Mouse (Mus musculus): ENCODE data around the gene Jaml.

Jaml gene

DNA sequence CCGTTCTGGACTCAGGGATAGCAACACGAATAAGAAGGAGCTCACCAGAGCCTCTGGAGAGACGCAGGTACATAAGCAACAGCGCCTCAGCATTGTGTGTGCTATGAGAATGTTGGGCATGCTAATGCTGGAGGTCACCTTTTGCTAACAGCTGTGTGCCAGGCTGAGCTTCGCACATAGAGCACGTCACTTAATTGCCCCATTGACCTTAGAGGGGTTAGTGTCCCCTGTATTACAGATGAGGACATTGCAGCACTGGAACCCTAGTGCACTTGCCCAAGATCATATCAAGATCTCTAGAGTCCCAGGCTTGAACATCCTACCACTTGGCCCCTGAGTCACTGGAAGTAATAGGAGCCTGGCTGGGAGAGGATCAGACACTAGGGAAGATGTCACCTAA is 41.6 kb downstream of the Jaml start:
- DNase-seq (ENCODE audit: extremely low read depth, low read depth, low spot score), result no peak

DNA sequence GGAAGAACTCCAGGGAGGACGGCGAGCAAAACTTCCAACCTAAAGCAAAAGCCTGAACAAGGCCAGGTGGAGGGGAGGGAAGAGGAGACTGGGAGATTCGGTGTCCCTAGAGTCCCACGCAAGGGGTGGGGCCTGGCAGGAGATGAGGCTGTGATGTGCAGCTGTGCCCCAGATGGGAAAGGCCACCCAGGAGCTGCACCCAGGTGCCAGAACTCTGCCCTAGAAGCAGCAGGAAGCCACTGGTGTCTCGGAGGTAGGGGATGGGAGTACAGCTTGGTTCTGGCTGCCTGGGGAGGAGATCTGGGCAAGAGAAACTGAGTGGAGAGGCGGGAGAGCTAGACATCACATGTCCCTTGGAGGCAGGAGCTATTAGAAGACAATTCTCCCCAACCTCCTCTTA is 42.0 kb downstream of the Jaml start:
- DNase-seq (ENCODE audit: extremely low read depth, low read depth, low spot score), result no peak

DNA sequence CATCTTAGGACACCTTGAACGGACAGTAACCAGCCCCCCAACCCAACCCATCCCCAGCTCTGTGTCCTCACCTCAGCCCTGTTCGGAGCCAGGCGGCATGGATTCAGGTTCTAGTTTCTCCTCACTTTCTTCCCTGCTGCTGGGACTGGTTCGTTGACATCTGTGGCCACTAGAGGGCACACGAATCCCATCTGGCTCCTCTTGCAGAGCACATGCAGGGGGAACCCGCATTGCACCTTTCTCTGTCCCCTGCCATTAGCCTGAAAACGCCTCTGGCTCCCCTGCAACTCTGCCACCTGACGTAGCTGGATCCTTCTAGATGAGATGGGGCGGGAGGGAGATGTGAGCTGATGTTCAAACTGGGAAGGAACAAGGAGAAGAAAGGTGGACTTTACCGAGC is 42.8 kb downstream of the Jaml start:
- no peak for DNase-seq (ENCODE audit: extremely low read depth, low read depth, low spot score)

DNA sequence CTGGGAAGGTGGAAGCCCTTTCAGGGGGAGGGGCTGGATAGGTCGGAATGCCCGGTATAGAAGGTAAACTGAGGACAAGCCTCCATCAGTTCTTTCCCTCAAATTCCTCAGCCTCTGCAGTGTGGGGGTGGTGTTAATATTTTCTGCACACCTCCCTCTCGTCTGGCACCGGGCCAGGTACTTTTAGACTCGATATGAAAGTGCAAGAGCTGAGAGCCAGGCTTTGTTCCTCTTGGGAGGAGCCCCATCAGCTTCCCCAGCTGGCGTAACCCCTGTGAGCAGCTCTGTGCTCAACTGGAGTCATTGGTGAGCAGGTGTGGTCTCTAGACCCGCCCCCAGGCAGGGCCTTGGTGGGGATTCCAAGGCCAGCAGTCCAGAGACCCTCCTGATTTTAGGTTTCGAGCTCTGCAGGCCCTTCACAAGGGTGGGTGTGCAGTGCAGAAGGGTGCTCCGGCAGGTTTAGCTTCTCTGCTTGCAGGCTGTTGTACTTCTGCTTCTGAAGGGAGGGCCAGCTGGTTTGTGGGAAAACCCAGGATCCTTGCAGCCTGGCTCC is 43.3 kb downstream of the Jaml start:
- no peak for DNase-seq (ENCODE audit: extremely low read depth, low read depth, low spot score)

DNA sequence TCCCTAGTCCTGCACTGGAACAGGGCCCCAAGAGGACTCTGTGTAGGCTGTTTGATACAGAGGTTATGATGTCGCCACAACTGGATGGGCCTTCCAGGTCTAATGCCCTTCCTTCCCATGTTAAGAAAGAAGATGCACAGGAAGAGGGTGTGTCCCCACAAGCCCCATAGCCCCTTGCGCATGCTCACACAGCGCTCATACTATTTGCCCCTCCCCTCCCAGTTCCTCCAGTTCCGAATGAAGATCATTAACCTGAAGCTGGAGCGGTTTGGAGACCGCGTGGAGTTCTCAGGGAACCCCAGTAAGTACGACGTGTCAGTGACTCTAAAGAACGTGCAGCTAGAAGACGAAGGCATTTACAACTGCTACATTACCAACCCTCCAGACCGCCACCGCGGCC is 46.2 kb downstream of the Jaml start:
- no peak for DNase-seq (ENCODE audit: extremely low read depth, low read depth, low spot score)

DNA sequence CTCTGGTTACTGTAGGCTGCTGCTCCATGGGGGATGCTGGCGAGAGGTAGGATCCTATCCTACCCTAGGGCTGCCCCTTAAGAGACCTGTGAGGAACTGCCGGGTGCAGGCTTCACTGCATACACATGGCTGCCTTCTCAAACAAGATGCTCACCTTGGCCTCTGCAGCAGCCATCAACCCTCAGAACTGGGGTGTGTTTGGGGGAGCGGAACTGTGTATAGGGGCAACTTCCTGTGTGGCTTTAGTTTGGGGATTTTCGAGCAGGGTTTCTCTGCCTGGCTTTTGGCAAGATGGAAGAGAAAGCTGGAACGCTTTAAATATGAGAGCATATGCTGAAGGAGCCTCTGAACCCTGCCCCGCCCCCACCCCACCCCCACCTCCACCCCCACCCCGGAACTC is 48.0 kb downstream of the Jaml start:
- no peak for DNase-seq (ENCODE audit: extremely low read depth, low read depth, low spot score)

DNA sequence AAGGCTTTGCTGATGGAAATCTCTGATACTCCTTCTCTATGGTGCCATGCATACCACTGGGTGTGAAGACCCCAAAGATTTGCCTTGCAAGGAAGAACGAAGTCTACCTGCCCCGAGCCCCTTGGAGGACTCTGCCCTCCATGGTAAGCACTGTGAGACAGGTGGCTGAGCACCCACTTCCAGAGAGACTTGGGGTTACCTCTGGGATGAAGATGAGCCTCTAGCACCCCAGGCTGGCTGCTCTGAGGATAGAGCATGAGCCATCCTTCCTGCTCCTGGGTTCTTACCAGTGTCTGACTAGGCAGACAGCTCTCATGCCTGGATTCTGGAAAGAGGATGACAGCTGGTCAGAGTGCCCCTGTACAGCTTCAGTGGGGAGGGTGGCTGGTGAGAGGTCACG is 51.1 kb downstream of the Jaml start:
- DNase-seq (ENCODE audit: extremely low read depth, low read depth, low spot score), result no peak

DNA sequence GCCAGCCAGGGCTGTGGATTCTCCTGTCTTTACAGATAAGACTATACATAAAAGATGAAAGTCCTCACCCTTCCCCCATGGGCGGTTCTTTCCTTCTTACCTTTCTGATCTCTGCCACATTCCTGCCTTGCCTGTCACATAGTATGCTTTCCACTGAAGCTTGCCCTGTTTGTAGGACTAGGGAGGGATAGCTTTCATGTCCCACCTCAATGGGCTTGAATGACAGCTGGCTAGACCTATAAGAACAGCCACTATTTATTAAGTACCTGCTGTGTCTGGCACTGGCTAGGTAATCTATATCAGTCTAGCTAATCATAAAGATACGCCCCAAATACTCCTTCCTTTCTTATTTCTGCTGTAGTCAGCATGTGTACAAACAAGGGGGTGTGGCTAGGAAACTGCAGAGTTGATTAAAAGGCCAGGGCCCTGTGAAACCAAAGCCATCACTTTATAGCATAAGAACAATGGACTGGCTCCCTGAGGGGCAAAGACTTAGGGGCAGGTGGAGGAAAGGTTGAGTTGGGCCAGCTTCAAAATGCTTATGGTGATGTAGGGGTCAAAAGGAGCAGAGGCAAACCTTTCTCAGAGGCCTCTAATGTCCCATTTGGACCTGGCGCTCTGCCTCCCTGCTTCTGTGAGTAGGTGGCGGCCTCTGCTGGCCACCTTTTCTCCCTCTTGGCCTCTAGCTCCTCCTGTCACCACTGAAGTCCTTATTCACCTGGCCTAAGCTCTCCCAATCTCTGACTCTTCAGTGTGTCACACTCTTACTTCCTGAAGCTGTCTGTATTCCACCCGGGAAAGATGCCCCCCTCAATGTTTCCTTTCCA is 54.7 kb downstream of the Jaml start:
- no peak for DNase-seq (ENCODE audit: extremely low read depth, low read depth, low spot score)

DNA sequence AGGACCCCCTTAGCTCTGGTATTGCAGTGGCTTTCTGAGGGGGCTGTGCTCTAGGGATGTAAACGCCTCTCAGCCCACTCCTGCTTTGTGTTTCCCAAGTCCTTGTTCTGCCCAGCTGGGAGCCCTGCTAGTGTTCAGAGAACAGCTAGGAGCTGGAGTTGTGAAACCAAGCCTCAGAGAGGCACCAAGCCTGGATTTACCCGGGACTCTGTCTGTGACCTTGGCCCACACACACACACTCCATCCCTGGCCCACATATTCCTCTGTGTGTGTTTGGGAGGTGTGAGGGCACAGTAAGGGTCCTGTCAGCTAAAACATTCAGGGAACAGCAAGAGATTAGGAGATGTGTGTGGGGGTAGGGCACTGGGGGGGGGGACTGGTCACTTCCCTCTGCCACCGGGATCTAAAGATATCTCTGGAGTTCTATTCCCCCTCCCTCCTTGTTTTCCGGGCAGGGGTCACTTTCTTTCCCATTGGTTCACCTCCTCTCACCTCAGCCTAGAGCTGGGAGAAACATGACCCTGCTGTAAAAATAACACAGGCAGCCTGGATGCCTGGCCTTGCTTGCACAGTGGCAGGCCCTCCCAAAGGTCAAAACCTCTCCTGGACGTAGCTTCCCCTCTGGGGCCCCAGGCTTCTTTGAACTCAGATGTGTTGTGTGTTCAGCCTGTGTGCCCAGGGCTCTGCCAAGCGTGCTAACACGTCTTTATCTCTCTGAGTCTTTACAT is 57.6 kb downstream of the Jaml start:
- no peak for DNase-seq (ENCODE audit: extremely low read depth, low read depth, low spot score)

DNA sequence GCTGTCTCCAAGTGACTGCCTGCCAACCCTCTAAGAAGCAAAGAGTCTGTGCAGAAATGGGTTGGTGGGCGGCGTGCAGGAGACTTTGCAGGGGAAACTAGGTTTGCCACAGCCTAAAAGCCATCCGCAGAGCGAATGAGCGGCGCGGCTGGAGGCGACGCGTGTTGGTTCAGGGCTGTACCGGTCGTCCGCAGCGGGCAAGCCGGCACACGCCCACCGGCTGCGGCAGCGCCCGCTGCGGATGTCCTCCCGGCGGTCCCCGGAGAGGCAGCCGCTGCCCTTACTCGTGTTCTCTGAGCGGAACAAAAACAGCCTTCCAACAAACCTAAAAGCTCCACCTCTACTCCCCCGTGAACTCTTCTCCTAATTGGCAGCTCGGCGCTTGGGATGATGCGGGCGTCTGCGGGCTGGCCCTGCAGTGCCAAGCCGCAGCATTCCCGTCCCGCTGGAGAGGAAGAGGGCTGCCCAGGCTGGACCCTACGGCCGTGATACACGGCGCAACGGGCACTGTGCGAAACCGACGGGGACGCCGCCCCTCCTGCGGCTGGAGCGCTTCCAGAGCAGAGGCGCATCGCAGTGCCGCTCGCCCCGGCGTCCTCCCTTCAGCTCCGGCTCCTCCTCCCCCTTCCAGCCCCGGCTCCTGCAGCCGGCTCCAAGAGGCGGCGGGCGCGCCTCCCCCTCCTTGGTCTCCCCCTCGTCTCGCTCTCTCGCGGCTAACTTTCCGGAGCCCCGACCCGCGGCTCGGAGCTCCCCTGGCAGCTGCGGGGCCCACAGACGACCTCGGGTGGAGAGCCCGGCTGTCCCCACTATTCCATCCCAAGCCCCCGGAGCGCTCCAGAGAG is 59.4 kb downstream of the Jaml start, which contains the start of gene Scn4b:
Scn4b (plus strand) TSS at position 205 of the 842 bp plus-strand sequence.
- no peak for DNase-seq (ENCODE audit: extremely low read depth, low read depth, low spot score)

DNA sequence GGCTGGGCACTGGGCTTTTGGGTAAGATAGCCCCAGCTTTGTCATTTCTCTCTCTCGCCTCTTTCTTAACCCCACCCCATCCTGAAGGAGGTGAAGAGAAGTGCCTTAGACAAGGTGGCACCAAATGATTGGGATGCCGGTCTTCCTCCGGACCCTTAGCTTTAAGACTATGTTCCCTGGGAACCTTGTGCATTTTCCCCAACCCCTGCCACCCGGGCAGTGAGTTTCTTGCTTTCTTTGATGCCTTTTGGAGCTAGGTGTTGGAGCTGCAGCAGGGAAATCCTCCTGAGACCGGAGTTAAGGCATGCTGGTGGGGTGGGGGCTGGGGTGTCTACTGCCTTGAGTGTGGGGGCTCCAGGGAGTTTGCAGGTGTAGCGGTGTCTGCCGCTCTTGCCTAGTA is 60.1 kb downstream of the Jaml start:
- no peak for DNase-seq (ENCODE audit: extremely low read depth, low read depth, low spot score)

DNA sequence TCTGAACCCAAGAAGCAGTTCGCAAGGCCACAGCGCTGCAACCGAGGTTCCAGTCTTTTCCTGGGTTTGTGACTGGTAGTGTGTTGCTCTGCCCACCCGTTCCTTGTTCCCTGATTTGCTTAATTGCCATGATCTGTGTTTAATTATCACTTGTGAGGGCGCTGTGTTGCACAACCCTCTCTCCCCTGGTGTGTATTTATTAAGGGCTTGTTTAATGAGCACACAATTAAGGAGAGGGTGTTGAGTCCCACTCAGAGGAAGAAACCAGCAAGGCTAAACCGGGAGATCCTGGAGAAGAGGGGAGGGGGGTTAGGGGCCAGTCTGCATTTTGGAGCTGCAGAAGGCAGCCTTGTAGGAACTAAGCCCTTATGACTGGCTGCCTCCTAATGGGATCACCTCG is 62.0 kb downstream of the Jaml start:
- no peak for DNase-seq (ENCODE audit: extremely low read depth, low read depth, low spot score)

DNA sequence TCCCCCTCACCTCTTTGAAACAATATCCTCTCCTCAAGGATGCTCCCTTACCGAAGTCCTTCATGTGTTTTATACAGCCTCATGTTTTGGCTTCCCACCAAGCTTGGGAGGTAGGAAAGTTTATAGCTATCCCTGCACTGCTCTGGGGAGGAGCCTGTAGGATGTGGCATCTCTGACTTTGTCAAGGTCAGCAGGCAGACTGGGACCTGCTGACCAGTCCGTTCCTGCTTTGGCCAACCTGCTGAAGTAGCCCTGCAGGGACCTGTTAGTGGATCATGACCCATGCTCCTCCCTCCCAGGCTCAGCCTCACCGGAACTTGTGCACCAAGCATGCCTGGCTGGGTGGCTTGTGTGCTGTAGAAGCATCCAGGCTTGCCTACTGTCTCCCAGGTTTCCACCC is 63.7 kb downstream of the Jaml start:
- DNase-seq (ENCODE audit: extremely low read depth, low read depth, low spot score), result no peak

DNA sequence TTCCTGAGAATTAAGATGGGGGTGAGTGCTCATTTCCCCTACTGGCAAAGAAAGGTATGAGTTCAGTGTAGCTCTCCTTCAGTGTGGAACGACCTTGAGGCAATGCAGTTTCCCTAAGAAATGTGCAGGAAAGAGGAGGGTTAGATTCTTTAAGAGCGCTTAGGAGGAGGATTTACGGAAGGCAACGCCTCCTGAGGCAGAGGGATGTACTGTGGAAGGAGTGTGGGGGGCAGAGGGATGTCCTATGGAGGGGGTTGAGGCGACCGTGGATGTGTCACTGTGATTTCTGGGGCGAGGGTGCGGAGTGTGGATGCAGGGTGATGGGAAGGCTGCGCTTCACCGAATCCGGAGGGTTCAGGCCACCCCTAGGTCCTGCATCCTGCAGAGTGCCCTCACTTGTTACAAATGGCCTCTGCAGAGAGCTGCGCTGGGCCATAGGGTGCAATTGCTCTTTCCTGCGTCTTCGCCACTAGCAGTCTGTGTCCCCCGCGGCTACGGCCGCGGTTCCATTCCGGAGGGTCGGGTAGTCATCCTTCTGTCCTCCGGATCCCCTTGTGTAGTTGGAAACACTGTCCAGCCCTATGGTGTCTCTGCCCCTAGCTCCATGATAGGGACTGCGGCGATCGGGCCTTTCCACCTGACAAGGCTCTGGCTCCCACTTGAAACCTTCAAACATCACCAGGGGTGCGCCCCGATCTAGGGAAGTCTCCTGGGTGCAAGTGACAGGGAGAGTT is 66.7 kb downstream of the Jaml start:
- DNase-seq (ENCODE audit: extremely low read depth, low read depth, low spot score), result no peak

DNA sequence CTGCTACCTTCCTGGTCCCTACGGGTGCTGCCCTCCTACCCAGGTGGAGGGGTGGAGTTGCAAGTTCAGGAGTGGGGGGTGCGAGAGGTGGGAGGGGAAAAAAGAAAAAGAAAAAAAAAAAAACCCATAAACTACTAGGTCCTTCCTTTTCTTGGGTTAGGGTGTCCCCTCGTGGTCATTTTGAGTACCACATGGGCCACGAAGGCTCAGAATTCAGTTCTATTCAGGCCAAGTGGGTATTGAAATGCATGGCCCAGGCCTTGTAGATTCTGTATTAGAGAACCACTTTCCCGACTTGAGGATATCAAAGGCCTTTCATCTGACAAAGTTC is 67.2 kb downstream of the Jaml start:
- no peak for DNase-seq (ENCODE audit: extremely low read depth, low read depth, low spot score)

DNA sequence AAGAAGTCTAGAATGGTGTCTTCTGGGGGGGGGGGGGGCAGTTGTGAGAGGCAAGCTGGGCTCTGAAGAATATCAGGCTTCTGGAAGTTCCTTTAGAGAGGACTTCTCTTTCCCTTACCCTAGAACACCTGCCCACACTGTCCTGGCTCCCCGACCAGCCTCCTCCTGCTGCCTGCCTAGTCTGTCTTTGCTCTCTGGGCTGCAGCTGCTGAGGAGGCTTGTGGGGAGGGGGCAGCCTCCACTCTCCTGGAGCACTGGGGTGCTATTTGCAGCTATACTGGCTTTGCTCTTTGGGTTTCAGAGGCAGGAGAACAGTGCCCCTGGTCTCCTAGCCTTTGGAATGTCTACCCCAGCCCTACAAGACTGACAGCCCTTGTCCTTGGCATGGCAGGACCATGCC is 72.0 kb downstream of the Jaml start:
- DNase-seq (ENCODE audit: extremely low read depth, low read depth, low spot score), result no peak

DNA sequence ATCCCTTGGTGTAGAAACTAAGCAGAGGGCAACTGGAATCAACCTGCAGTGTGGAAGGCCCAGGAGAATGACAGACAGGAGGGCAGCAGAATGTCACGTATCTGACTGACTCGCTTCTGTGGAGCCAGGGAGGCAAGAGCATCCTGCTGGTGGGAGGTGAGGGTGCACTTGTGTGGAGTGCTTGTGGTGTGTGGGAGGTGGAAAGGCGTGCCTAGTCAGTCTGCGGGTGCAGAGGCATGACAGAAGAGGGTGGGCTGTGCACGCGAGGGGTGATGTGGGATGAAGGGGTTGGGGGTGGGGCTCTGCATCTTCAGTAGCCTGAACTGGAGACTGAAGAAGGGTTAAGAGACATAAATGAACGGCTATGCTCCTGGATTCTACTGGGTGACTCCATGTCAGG is 74.4 kb downstream of the Jaml start:
- DNase-seq (ENCODE audit: extremely low read depth, low read depth, low spot score), result no peak
